Mouse (Mus musculus) erythroblast, embryonic 14.5 days (primary cell): ENCODE data around the gene Setmar.

Experiments used
- GATA1 ChIP-seq: IDR thresholded peaks from 2 replicates; pipeline ENCODE4 v1.6.1; 2012; ENCODE audit warnings: low read length, inconsistent platforms, mixed read lengths
- TAL1 ChIP-seq: IDR thresholded peaks from 3 replicates; pipeline ENCODE4 v1.6.1; 2012; ENCODE audit warnings: low read length, inconsistent platforms, mixed read lengths

- TF ChIP-seq GATA1, result no peak
- TF ChIP-seq TAL1, result no peak
Measured at GRCm38 (mm10) chr6:108107376-108107775, 42.5 kb downstream of the Setmar start.
